Mouse (Mus musculus): ENCODE data around the gene Il4i1.

GRCm38 (mm10) chr7:44770046-44770578 lies 46.1 kb upstream of the Il4i1 start:
- TF ChIP-seq CTCF (IDR thresholded peaks at IDR 0.05; ENCODE audit: low read depth): peak; percentile 38
- no peak for TF ChIP-seq EP300 (optimal IDR thresholded peaks at IDR 0.05)
